Mouse (Mus musculus) frontal cortex, adult (tissue): ENCODE data around the gene Gpbp1.

Experiments
- ATAC-seq: cut with Nextera tagmentation; 2 replicates; pipeline ENCODE4 v1.9.2; 2017; ENCODE audit warnings: mild to moderate bottlenecking, moderate library complexity, mixed read lengths; ENCODE audit not compliant: low TSS enrichment

Gene Gpbp1

DNA sequence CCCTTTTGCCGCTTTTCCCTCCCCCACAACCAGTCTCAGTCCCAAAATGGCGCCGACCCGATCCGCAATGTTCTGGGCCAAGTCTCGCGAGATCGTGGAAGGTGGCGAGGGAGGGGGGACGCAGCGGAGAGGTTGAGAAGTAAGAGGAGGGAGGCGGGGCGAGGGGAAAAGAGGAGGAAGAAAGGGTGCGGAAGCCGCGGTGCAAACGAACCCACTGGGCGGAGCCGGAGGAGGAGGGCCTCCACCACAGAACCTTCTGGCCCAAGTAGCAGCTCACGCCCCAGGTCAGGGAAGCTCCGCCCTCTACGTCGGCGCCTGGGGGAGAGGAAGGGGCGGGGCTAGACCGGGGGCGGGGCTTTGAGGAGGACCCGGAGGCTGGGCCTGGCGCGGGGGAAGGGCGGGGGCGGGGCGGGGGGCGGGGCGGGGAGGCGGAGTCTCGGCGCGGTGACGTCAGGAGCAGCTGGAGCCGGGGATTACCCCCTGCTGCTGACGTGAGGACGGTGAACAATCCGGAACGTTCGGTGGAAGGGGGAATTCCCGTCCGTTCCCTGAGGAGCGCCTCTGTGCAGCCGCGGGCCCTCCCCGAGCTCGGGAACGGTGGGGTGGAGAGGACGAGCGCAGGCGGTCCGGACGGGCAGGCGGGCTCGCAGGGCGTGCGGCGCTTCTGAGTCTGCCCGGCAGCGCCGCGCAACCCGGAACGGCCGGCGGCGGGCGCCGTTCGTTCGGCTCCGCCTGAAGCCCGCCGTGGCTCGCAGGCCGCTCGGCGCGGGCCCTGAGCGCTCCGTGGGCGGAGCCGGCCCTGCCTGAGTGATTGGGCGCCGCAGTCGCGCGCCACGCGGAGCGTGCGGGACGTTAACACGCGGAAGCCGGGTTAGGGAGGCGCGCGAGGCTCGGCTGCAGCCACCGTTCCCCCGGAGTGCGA is at the start of gene Gpbp1:
TSS of gene Gpbp1 (minus strand) at position 310 of the 922 bp plus-strand sequence.
- ATAC-seq = peak; percentile 90

- ATAC-seq = no peak
These were observed 47.8 kb upstream of the Gpbp1 start for GRCm38 (mm10) chr13:111537718-111538117.

DNA sequence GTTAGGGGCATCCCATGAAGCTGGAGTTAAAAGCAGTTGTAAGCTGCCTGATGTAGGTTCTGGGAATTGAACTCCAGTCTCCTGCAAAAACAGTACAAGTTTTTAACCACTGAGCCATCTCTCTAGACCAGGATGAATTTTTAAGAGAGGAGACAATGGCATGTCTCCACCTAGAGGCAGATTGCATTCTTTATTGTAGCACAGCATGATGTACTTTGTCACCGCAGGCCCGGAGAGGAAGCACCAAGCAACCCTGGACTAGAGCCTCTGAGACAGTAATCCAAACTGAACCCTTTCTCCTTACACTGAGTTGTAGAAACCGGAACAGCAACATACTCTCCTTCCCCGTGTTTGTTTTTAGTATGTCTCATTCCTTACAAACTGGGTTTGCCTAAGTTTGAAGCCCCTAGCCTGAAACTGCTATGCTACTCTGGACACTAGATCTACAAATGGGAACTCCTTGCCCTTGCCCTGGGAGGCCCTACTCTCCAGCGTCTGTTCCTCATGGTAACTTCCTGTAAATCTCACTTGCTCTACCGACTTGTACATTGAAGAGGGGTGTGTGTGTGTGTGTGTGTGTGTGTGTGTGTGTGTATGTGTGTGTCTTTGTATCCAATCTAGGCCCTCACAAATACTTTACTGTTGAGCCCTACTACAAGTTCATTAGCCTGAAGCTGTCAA is 46.4 kb upstream of the Gpbp1 start:
- ATAC-seq = no peak

GRCm38 (mm10) chr13:111534131-111534530 is 44.2 kb upstream of the Gpbp1 start:
- no peak for ATAC-seq

- ATAC-seq = no peak
These were observed 42.5 kb upstream of the Gpbp1 start for GRCm38 (mm10) chr13:111532178-111532948.

DNA sequence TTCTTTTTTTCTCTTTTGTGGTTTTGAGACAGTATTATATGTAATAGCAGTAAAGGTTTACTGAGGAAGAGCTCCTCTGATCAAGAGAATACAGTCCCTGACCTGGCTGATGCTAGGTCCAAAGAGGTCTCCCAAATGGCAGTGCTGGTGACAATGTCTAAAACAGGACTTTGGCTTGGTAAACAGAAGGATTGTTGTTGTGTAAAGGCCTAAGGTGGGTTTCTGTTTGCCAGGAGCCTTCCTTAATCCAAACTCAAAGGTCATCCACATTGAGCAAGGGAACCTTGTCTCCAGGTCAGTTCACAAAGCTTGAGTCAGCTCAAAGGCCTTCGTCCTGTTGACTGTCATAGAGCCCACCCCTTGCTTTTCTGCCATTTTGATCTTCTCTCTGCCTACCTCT is 41.8 kb upstream of the Gpbp1 start:
- no peak for ATAC-seq

DNA sequence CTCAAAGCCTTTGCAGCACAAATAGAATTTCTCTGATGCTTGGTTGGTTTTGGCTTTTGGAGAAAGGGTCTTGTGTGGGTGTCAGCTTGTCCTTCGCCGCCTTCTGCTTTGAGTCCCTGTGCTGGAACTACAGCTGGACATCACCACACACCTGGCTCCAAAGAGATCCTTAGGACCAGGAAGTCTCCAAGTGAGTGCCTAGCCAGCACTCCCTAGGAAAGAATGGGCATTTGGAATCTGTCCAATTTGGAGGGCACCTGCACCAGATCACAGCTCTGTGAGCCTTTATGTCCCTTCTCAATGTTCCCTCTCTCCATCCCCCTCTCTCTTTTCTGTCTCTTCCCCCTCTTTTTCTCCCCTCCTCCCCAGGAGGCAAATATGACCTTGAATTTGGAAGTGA is 34.4 kb upstream of the Gpbp1 start:
- ATAC-seq = no peak

DNA sequence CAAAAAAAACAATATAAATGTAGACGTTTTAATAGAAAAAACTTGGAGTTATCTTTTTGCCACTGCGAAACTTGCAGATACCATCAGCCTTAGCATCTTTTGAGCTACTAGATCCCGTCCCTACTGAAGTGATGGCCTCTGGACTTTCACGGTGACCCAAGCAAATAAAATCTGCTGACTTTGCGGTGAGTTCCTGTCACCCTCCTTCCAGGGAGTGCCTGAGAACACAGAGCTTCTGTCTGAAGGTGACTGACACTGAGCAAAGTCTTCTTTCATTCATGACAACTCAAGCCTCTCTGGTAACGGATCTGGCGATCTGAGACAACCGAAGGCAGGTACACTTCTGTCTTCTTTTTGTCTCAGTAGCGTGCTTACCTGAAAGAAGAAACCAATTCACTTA is 32.4 kb upstream of the Gpbp1 start:
- no peak for ATAC-seq

GRCm38 (mm10) chr13:111520456-111520855 is 30.5 kb upstream of the Gpbp1 start:
- no peak for ATAC-seq

- ATAC-seq = no peak
These were observed 28.4 kb upstream of the Gpbp1 start for GRCm38 (mm10) chr13:111518332-111518731.

- ATAC-seq = no peak
These were observed 26.7 kb upstream of the Gpbp1 start for GRCm38 (mm10) chr13:111516385-111517150.

- no peak for ATAC-seq
These were observed 19.5 kb upstream of the Gpbp1 start for GRCm38 (mm10) chr13:111509385-111509784.

GRCm38 (mm10) chr13:111508645-111509044 is 18.7 kb upstream of the Gpbp1 start:
- ATAC-seq = no peak

DNA sequence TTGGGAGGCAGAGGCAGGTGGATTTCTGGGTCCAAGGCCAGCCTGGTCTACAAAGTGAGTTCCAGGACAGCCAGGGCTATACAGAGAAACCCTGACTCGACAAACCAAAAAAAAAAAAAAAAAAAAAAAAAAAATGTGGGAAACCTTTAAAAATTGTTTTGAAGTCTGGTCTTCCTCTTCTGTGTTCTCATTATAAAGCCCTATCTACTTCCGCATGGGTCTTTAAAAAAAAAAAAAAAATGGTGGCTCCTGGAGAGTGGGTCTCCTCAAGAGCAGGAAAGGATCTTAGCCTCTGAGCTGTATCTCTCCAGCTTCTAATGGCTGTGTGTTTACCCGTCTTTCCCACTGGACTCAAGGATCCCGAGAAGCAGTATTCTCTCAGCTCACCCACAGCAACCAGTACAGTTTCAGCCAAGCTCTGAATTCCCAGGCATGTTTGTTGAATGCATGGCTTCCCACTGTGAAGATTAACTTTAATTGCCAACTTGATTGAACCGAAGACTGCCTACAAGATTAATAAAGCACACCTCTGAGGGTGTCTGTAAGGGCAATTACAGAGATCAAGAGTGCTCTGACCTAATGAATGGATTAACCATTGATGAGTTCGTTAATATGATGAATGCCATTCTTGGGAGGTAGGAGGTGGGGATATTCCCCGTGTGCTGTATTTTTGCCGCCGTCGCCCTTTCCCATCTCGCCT is 4.6 kb upstream of the Gpbp1 start:
- no peak for ATAC-seq

DNA sequence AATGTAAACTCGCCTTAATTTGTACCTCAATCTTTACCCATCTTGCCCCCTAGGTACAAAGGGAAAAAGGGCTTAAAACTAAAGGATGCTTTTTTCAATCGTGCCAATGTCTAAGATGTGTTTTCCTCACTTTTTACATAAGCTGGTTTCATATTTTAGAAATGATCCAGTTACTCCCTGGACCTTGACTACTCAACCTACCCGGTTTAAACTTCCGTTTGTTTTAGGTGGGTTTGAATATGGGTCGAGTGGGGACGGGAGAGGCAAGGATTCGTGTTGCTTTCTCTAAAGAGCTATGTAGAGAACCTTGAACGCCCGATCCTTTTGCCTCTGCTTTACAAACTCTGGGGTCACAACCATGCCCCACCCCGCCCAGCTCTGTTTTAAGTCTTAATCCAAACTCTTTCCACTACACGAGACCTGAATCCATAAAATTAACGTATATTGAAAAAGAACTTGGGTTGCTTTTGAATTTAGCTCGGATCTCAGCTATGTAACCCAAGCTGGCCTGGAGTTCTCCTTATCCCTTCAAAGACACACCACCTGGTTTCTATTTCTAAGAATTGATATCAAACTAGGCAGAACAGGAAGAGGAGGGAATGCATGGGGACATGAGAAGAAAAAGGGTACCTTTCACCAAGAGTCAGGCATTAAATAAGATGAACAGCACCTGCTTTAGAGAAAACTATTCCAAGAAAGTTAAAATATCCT is 1.3 kb upstream of the Gpbp1 start:
- ATAC-seq = no peak

- ATAC-seq = peak; percentile 14
These were observed 459 bp downstream of the Gpbp1 start for GRCm38 (mm10) chr13:111489502-111489801.

DNA sequence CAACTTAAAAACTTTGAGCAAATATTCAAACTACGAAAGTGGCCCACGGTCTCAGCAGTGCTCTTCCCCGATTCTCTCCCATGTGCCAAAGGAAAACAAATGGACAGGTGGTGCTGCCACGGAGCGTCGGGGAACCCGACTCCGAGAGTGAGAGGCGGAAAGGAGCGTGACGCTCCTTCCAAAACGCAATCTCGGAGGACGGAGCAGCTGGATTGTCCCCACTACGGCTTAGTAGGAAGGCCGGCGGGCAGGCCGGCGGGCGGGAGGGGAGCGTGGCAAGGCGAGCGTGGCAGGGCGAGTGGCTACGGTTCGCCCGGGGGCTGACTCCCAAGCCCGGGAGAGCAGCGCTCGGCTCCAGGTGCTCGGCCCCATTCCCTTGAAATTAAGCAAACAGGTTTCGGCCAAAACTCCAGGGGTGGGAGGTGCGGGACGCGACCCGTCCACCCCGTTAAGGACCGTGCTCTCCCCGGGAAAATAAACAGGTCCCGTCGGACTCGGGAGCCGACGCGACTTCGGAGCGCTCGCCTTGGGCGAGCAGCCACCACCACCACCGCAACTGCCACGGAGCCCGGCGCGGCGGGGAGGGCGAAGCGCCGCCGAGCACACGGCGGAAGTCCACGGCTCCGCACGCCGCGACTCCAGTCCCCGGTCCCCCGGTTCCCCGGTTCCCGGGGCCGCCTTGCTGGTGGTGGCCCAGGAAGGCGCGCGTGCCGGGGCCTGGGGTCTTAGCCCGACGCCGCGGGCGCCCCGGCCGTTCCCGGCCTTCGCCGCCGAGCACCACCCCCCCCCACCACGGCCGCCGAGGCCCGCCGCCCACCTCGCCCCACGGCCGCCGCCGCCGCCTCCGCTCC is 1.0 kb downstream of the Gpbp1 start:
- ATAC-seq = peak; percentile 20

DNA sequence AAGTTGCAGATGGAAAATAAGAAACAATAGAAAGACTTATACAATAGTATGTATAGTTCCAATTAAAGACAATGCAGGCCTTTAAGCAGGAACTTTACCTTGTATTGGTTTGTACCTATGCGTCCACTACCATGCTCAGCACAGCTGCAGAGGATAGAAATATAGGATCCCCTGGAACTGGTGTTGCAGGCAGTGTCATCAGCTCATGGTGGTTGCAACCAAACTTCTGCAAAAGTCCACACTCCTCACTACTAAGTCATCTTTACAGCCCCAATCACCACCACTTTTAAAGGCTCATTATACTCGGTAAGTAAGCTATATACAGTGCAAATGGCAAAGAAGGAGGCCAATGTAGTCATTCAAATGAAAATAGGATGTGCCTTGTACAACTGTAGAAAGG is 12.2 kb downstream of the Gpbp1 start:
- no peak for ATAC-seq

DNA sequence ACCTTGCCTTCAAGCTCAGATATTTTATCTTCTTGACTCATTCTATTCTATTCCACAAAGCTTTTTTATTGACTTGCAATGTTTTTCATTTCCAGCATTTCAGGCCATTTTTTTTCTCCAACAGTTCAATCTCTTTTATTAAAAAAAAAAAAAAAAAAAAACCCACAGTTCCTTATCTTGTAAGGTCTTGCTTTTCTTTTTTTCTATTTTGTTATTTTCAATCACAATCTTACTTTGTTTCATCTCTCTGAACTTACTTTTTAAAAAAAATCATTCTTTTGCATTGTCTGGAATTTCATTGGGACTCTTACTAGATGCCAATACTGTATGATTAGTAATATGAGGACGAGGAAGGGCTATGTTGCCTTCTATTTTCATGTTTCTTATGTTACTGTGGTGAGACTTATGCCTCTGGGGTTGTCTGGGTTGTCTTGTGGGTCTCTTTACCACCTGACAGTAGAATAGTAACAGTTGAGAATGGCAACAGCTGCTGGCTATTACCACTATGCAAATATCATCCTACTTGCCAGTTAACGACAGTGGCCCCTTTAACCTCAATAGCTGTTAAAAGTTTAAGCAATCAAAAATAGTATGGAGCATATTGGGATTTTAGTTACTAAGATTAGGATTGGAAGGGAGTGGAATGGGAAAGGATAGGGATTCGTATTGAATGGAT is 19.2 kb downstream of the Gpbp1 start:
- ATAC-seq = no peak
